Mouse (Mus musculus): ENCODE results near the gene Il18bp.

Gene Il18bp

DNA sequence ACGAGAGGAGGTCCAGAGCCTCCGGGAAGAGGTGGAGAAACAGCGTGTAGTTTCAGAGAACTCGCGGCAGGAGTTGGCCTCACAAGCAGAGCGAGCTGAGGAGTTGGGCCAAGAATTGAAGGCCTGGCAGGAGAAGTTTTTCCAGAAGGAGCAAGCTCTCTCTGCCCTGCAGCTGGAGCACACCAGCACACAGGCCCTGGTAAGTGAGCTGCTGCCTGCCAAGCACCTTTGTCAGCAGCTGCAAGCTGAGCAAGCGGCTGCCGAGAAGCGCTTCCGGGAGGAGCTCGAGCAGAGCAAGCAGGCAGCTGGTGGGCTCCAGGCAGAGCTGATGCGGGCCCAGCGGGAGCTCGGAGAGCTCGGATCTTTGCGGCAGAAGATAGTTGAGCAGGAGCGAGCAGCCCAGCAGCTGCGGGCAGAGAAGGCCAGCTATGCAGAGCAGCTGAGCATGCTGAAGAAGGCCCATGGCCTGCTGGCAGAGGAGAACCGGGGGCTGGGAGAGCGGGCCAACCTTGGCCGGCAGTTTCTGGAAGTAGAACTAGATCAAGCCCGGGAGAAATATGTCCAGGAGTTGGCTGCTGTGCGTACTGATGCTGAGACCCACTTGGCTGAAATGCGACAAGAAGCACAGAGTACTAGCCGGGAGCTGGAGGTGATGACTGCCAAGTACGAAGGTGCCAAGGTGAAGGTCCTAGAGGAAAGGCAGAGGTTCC lies 17.4 kb downstream of the Il18bp start:
- DNase-seq (ENCODE audit: low spot score) = no peak

DNA sequence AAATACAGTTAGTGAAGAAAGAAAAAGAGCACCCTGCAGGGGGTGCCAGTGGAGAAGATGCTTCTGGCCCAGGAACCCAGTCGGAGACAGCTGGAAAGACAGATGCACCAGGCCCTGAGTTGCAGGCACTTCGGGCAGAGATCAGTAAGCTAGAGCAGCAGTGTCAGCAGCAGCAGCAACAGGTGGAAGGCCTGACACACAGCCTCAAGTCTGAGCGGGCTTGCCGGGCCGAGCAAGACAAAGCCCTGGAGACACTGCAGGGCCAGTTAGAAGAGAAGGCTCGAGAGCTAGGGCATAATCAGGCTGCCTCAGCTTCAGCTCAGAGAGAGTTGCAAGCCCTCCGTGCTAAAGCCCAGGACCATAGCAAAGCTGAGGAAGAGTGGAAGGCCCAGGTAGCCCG lies 18.2 kb downstream of the Il18bp start:
- no peak for DNase-seq (ENCODE audit: low spot score)

DNA sequence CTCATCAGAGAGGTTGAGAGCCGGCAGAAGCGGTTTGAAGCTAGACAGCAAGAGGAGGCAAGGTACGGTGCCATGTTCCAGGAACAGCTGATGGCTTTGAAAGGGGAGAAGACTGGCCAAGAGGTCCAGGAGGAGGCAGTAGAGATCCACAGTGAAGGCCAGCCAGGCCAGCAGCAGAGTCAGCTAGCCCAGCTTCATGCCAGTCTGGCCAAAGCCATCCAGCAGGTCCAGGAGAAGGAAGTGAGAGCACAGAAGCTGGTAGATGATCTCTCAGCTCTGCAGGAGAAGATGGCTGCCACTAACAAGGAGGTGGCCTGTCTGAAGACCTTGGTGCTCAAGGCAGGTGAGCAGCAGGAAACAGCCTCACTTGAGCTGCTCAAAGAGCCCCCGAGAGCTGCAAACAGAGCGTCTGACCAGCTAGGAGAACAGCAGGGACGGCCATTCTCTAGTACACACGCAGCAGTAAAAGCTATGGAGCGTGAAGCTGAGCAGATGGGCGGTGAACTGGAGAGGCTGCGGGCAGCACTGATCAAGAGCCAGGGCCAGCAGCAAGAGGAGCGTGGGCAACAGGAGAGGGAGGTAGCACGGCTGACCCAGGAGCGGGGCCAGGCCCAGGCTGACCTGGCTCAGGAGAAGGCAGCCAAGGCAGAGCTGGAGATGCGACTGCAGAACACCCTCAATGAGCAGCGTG lies 18.9 kb downstream of the Il18bp start:
- no peak for DNase-seq (ENCODE audit: low spot score)

DNA sequence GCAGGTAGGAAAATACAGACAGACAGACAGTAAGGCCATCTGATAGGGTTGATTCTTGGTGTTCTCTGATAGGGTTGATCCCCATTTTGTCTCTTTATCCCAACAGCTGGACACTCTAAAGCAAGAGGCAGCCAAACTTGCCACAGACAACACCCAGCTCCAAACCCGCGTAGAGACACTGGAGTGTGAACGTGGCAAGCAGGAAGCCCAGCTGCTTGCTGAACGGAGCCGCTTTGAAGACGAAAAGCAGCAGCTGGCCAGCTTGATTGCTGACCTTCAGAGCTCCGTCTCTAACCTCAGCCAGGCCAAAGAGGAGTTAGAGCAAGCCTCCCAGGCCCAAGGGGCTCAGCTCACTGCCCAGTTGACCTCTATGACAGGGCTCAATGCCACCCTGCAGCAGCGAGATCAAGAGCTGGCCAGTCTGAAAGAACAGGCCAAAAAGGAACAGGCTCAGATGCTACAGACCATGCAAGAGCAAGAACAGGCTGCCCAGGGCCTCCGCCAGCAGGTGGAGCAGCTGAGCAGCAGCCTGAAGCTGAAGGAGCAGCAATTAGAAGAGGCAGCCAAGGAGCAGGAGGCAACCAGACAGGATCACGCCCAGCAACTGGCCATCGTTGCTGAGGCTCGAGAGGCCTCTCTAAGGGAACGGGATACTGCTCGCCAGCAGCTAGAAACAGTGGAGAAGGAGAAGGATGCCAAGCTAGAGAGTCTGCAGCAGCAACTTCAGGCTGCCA lies 20.1 kb downstream of the Il18bp start:
- DNase-seq (ENCODE audit: low spot score) = peak; percentile 72

DNA sequence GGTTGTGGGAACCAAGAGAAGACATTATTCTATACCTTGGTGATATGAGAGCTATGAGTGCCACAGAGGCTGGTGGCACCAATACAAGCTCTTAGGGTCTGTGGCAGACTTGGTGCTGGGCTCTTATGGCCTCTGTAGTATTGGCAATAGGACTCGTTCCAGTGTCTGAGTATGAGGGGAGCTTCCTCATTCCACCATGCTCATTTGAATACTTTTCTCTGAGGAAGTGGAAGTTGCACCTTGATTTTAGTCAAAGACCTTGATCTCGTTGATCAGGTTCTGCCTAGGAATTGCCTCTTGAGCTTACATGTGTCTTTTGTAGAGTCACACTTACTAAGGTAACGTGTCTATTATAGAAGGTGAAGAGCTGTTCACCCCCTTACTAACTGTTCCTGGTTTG lies 24.2 kb downstream of the Il18bp start:
- no peak for DNase-seq (ENCODE audit: low spot score)

DNA sequence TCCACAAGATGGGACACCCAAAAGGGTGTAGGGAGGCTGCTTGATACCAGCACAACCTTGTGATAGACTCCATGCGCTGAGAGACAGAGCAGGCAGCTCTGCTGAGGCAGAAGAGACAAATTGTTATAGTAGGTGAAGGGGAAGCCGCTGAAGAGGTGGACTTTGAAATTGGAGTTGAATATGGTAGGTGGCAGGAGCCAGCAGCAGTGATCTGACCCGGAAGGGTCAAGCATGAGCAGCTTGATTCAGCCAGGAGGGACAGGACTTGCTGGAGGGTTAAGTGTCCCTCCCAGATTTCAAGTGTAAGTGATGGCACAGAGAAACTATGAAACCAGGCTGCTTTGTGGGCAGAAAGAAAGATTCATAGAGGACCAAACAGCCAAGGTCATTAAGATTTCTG lies 33.4 kb downstream of the Il18bp start:
- no peak for DNase-seq (ENCODE audit: low spot score)

DNA sequence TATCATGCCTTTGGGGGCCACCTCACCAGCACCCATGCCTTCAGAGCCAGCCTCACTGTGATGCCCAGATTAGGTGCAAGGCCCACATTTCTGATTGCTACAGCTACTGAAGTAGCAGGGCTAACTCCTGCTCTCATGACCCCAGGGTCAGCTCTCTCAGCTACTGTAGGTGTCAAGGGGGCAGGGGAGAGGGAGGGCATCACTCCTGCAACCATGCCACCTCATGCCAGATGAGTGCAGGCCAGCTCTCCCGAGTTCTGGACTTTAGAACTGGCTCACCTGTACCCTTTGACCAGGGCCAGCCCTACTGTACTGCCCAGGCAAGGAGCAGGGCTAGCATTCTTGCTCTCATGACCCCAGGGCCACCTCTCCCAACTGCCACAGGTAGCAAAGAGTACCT lies 35.8 kb downstream of the Il18bp start:
- no peak for DNase-seq (ENCODE audit: low spot score)

DNA sequence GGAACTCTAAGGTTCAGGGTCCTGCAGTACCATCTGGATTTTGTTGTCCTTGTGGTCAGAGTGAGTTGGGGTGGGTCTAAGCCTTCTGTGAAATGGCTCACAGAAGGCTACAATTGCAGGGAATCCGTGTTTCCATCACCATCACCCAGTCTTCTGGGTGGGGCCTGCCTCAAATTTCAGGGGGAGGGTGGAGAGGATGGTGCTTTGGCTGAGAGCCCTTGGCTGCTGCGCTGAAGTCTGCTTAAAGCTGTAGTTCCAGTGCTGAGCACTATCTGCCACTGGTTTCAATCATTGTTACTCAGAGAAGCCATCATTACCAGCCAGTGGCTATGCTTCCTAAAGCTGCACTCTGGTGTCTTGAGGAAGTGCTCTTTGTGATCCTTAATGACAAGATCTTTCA lies 44.0 kb downstream of the Il18bp start:
- DNase-seq (ENCODE audit: low spot score) = no peak

DNA sequence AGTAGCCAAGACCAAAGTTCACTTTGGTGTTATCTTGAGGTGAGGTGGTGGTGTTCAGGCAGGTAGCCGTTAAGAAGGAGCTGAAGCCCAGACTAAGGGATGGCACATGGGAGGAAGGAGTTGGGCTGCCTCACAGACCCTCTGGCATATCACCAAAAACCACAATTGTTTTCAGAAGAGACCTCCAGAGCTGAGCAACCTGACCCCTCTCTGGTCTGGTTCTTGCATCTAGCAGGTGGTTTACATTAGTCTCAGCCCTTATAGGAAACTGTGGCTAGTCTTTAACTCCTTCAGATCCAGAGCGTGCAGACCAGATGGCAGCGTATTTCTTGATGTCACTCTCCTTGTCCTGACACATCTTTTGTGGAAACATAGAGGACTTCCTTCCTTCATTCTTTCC lies 44.8 kb downstream of the Il18bp start:
- no peak for DNase-seq (ENCODE audit: low spot score)

DNA sequence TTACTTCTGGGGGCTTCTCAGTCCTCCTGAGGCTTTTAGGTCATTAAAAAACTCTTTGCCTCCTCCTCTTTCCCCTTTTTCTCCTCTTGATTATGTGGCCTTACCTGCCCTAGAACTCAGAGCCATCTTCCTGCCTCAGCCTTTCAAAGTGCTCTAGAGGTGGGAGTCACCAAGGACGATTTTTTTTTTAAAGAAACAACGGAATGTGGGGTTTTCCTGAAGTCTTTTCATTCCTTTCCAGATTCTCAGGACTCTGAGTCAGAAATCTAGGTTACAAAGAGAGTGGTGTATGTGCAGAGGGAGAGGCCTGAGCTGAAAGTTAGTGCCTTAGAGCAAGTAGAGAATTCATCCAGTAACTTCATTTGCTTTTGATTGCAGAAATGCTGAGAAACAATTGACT lies 46.8 kb downstream of the Il18bp start:
- no peak for DNase-seq (ENCODE audit: low spot score)

DNA sequence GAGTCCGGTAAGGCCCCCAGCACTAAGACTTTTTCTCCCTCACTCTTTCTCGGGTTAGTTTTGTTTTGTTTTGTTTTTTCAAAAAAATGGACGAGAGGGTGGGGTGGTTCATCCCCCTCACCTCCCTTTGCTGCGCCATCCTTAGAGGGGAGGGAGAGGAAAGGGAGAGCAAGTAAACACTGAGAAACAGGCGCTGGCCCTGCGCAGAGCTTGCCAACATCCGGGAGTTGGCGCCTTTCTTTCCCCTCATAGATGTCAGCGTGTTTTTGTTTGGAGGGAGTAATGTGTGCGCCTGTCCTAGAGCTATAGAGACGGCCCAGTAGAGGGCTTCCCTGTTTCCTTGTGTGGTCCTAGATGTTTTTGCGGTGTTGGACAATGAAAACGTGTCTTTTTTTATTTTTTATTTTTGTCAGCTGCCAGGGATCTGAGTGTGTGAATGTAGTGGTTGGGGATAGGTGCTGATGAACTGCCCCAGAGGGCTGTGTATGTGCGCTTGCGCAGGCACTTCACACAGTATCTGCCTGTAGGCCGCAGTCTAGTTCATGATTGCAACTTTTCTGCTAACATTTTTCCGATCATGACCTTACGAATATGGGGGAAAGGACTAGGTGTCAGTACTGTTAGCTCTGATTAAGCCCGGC lies 47.5 kb downstream of the Il18bp start:
- DNase-seq (ENCODE audit: low spot score) = peak; percentile 61

DNA sequence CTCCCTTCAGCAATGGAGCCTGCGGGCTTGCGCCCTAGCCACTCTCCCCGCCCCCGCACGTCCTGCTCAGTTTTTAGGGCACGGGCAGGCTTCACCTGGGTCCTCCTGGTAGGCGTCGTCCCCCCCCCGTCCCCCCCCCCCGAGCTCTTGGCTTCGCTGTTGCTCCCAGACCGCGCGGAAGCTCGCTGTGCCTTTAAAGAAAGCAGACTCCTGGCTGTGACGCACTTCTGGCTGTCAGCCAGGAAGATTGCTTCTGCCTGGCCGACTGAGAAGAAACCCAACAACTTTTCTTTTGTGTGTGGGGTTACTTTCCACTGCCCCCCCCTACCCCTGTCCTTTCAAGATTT lies 48.1 kb downstream of the Il18bp start:
- peak; percentile 78 for DNase-seq (ENCODE audit: low spot score)

DNA sequence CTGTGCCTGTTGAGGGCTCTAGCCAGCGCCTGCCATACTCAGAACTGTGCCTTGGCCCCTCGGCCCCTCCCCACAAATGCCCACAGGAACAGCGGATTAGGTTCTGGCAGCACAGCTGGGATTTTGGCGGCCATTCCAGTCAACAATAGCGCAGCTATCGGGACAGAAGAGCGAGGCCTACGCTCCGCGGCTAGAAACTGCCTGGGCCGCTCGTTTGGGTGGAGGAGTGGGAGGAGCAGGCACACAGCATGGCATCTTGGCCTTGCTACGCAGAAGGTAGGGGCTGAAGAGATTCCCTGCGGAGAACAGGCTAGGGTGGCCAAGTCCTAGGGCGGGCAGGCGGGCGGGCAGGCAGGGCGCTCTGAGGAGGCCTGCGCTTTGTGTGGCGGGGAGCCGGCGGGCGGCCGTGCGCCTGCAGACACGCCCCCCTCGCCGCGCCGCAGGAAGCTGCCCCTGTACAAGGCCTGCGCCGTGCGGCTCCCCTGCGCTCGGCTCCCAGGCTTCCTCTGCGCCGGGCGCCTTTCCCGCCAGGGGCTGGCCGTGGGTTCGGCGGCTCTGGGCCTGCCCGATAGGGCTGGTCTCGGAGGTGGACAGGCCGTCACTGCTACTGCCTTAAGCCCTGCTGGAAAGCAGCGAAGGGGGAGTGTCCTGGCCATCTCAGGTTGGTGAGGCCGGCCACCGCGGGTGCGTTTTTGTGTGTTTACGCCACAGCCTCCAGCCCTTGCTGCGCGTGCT lies 48.6 kb downstream of the Il18bp start:
- peak; percentile 64 for DNase-seq (ENCODE audit: low spot score)

DNA sequence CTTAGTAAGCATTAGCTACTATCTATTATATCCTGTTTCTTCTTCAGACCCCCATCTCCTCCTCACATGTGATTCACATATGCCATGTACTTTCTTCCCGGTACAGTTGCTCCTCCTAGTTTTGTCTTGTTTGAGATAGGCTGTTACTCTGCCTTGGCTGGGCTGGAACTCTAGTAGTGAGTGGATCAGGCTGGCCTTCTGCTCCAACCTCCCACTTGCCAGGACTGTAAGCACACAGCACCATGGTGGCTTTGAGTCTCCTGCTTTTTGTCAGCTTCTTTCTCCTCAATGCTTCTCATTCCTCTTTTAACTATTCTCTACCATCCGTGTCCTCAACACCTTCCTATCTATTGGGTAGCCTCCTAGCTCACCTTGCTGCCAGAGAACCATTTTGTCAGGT lies 49.7 kb downstream of the Il18bp start:
- no peak for DNase-seq (ENCODE audit: low spot score)

DNA sequence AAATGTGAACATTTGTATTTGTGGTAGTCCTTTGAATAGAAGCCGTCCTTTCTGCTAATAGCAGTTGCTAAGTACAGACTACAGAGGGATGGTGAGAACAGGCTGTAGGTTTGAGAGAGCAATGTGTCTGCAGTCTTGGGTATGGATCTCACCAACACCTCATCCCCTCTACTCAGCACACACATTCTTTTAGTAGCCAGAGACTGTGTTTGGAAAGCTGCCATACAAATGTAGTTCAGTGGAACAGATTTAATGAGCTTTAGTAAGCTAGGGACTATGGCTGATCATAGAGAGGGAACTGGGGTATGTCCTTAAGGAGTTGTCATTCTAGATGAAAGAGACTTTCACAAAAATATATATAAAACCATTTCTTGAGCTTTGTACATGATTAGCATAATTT lies 51.2 kb downstream of the Il18bp start:
- DNase-seq (ENCODE audit: low spot score) = no peak

DNA sequence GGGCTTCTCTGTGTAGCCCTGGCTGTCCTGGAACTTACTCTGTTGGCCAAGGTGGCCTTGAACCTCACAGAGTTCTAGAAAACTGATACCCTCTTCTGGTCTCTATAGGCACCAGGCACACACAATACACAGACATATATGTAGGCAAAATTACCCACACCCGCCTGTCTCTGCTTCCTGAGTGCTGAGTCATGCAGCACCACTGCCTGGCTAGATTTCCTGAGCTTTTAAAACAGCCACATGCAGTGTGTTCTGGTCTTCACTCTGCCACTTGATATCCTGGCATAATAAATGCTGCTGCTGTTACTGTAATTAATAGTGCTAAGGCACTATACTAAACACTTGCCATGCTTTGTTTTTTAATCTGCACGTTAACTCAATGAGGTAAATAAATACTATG lies 52.9 kb downstream of the Il18bp start:
- no peak for DNase-seq (ENCODE audit: low spot score)
